Mouse (Mus musculus) testis, adult 10 weeks (tissue): ENCODE results near the gene Amigo2. TPM values are rescaled to one million over a fixed set of nuclear protein-coding genes. Genes with fewer than 3 reads are reported as not detected.

Source experiments
- polyA plus RNA-seq: library from polyadenylated mRNA; stranded (reverse); fragments of 350-450 nt; fragmentation: Illumina TruSeq; extraction: RNeasy Lipid Tissue Mini Kit (QIAGEN cat#74804); gene quantifications from one replicate; pipeline ENCODE4 v1.2.3, GENCODE M21; 2014; ENCODE audit warnings: low read depth, low replicate concordance

The Amigo2 gene
- polyA plus RNA-seq: 4.5 TPM

DNA sequence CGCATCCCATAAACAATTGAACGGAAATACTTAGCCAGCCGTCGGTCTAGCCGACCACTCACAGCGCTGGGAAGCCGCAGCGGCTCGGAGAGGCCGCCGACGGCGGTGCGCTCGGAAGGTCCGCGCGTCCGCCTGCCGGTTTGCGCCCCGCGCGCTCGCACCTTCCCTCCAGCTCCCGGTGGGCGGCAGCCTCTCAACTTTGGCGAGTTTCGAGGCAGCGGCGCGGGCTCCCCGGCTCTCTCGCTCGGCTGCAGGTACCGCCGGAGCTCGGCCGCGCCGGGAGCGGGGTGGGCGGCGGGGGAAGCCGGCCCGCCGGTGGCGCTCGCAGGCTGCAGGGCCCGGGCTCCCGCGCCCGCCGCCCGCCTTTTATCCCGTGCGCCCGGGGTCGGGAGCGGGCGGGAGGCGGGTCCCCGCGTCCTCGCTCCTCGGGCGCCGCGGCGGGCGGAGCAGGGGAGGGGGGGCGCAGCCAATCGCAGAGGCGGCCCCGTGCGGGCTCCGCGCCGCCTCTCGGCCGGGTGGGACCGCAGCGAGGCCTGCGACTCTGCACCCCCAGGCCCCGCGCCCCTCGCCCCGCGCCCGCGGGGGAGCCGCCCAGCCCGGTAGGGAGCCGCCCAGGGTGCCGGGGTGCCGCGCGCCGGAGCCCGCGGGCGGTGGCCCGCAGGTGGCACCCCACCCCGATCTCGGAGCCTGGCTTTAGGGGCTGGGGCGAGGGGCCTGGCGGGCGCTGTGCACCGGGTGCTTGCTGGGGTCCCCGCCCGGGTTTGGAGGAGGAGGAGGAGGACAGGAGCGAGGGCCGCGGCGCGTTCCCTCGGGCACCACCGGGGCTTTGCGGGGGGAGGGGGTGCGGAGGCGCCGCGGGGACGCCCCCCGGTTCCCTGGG lies at the start of gene Amigo2, which contains the start of gene Pced1b:
Gene Amigo2 (minus strand): TSS at position 377 of the 880 bp plus-strand sequence.
Gene Pced1b (plus strand): TSS at position 197 of the 880 bp plus-strand sequence.

Other genes with a start within 250 kb of the Amigo2 start
- 1.2 TPM for gene Slc38a4, start 191.3 kb downstream of the Amigo2 start, polyA plus RNA-seq
- 0.76 TPM for gene Pced1b, start 180 bp downstream of the Amigo2 start, polyA plus RNA-seq